Mouse (Mus musculus): ENCODE measurements at regions not wholly inside any gene's neighbourhood (a gene's known extent, or its start where the extent isn't known, plus 50 kb on each side); places are given as distances from the start of the nearest gene placed in this dataset.
A peak's percentile ranks its signal among the peaks of the same experiment; 100 is the strongest.

DNA sequence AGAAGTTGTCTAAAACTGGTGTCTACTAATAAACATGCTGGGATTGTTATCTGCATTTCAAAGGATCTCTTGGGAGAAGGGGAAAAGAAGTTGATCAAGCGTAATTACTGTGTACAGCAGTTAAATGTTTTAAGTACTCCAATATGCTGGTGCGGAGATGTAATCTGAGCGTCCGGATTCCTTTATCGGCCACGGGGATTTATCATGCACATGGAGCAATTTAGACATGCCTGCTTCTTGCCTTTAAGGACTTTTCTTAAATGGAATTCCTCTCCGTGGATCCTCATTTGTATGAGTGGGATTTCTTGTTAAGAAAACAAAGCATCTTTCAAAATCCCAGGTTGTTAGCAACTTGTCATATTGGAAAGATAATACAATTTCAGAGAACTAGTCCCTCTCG is 2468.0 kb upstream of the 5930422O12Rik start:
- Histone ChIP-seq H3K36me3 (no peaks in the 10 kb centered on the region), H3K4me2 (replicated peaks) (no peak overlapping the region), H3K27me3 (no peaks in the 10 kb centered on the region), H3K27ac (no peak overlapping the region), H3K4me1 (peaks cover 4% of the 10 kb centered on the region; the same call in 1 of the 2 replicates), H3K4me3 (no peak overlapping the region), H3K9ac (no peak overlapping the region), H3K9me3 (replicated peaks) (no peaks in the 10 kb centered on the region)
- 61% methylated on average over 8 of the region's 8 CpGs for WGBS
- ATAC-seq (ENCODE audit: low FRiP score), result no peak

DNA sequence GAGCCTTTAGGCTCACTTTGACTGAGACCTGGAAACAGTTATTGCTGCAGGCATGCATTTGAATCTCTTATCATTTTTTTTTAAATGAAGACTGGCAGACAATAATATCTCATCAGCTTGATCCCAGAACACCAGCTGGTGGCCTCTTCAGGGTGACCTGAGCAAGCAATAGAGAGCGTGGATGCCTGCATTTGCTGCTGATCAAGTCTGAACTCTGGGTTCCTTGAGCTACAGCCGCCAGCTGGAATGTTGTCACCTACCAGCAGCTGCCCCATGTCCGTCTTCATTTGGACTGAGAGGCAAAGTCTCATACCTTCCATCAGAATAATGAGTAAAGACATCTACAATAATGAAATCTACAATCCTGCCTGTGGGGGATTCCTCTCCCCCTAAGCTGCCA is 2466.3 kb upstream of the 5930422O12Rik start:
- Histone ChIP-seq H3K9me3 (replicated peaks) (no peaks in the 10 kb centered on the region), H3K27ac (no peak overlapping the region), H3K4me2 (replicated peaks) (no peak overlapping the region), H3K27me3 (no peaks in the 10 kb centered on the region), H3K36me3 (no peaks in the 10 kb centered on the region), H3K9ac (no peak overlapping the region), H3K4me1 (peaks cover 4% of the 10 kb centered on the region; the same call in 1 of the 2 replicates), H3K4me3 (no peak overlapping the region)
- WGBS, result 62% methylated on average over 3 of the region's 3 CpGs
- peak; percentile 67; the same call in 1 of the 2 replicates for ATAC-seq (ENCODE audit: low FRiP score)

GRCm38 (mm10) chr8:30982814-30983213 is 2445.7 kb upstream of the 5930422O12Rik start:
- Histone ChIP-seq H3K4me1 (no peaks in the 10 kb centered on the region), H3K27me3 (no peaks in the 10 kb centered on the region), H3K4me3 (no peak overlapping the region), H3K9me3 (replicated peaks) (no peaks in the 10 kb centered on the region), H3K36me3 (no peaks in the 10 kb centered on the region), H3K4me2 (replicated peaks) (no peak overlapping the region), H3K27ac (no peak overlapping the region), H3K9ac (no peak overlapping the region)
- ATAC-seq (ENCODE audit: low FRiP score), result no peak
- 86% methylated on average over 2 of the region's 2 CpGs for WGBS

- H3K27ac ChIP-seq, result no peak overlapping the region
- no peaks in the 10 kb centered on the region for H3K27me3 ChIP-seq
- H3K4me1 ChIP-seq, result no peaks in the 10 kb centered on the region
- no peak overlapping the region for H3K4me3 ChIP-seq
- H3K9me3 ChIP-seq (replicated peaks), result no peaks in the 10 kb centered on the region
- no peaks in the 10 kb centered on the region for H3K36me3 ChIP-seq
- WGBS, result 83% methylated on average over 5 of the region's 5 CpGs
- H3K9ac ChIP-seq, result no peak overlapping the region
- H3K4me2 ChIP-seq (replicated peaks), result no peak overlapping the region
- no peak for ATAC-seq (ENCODE audit: low FRiP score)
These were observed 2440.5 kb upstream of the 5930422O12Rik start for GRCm38 (mm10) chr8:30988051-30988450.

- Histone ChIP-seq H3K9me3 (replicated peaks) (no peaks in the 10 kb centered on the region; the same call in 1 of the 2 replicates), H3K4me3 (no peak overlapping the region), H3K27ac (no peak overlapping the region), H3K27me3 (no peaks in the 10 kb centered on the region), H3K4me1 (0 out of 2 replicates have a peak, but pooled peaks cover 3% of the 10 kb centered on the region), H3K36me3 (no peaks in the 10 kb centered on the region), H3K4me2 (replicated peaks) (no peak overlapping the region), H3K9ac (no peak overlapping the region)
- 66% methylated on average over 9 of the region's 9 CpGs for WGBS
- ATAC-seq (ENCODE audit: low FRiP score), result no peak
These were observed 2429.9 kb upstream of the 5930422O12Rik start for GRCm38 (mm10) chr8:30998657-30999056.

GRCm38 (mm10) chr8:31000120-31000519 is 2428.4 kb upstream of the 5930422O12Rik start:
- Histone ChIP-seq H3K27ac (no peak overlapping the region), H3K4me2 (replicated peaks) (no peak overlapping the region), H3K36me3 (no peaks in the 10 kb centered on the region), H3K4me1 (0 out of 2 replicates have a peak, but pooled peaks cover 3% of the 10 kb centered on the region), H3K4me3 (no peak overlapping the region), H3K9me3 (replicated peaks) (no peaks in the 10 kb centered on the region; the same call in 1 of the 2 replicates), H3K27me3 (no peaks in the 10 kb centered on the region), H3K9ac (no peak overlapping the region)
- WGBS, result 85% methylated on average over 6 of the region's 6 CpGs
- no peak; the same call in 1 of the 2 replicates for ATAC-seq (ENCODE audit: low FRiP score)

GRCm38 (mm10) chr8:31001980-31002730 is 2426.4 kb upstream of the 5930422O12Rik start:
- H3K27ac ChIP-seq, result no peak overlapping the region
- 0 out of 2 replicates have a peak, but pooled peaks cover 3% of the 10 kb centered on the region for H3K4me1 ChIP-seq
- 21% methylated on average over 5 of the region's 5 CpGs for WGBS
- no peak overlapping the region for H3K4me2 ChIP-seq (replicated peaks)
- no peaks in the 10 kb centered on the region for H3K36me3 ChIP-seq
- ATAC-seq (ENCODE audit: low FRiP score), result no peak
- no peak overlapping the region for H3K9ac ChIP-seq
- H3K9me3 ChIP-seq (replicated peaks), result no peaks in the 10 kb centered on the region; the same call in 1 of the 2 replicates
- H3K27me3 ChIP-seq, result no peaks in the 10 kb centered on the region
- no peak overlapping the region for H3K4me3 ChIP-seq

GRCm38 (mm10) chr8:31008309-31008708 is 2420.2 kb upstream of the 5930422O12Rik start:
- Histone ChIP-seq H3K27me3 (no peaks in the 10 kb centered on the region), H3K36me3 (no peaks in the 10 kb centered on the region), H3K4me3 (no peak overlapping the region), H3K27ac (no peak overlapping the region), H3K4me1 (no peaks in the 10 kb centered on the region), H3K9ac (no peak overlapping the region), H3K9me3 (replicated peaks) (no peaks in the 10 kb centered on the region; the same call in 1 of the 2 replicates), H3K4me2 (replicated peaks) (no peak overlapping the region)
- 61% methylated on average over 8 of the region's 8 CpGs for WGBS
- no peak for ATAC-seq (ENCODE audit: low FRiP score)

DNA sequence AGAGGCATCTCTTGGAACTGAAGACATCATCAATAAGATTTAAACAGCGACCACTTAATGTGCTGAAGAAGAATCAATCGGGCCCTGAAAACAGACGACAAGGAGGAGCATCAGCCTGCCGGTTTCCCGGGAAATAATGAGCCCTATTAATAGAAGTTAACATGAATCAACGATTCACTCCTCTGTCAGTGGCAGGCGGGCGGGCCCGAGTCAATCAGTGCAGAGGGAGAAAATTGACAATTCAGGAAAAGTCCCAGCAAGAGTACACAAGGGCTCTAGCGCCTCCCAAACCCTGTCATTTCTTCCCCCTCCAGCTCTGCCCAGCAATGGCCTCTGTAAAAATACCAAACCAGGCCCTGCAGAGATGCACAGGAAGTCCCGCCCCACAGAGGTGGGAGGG is 2416.4 kb upstream of the 5930422O12Rik start:
- Histone ChIP-seq H3K36me3 (no peaks in the 10 kb centered on the region), H3K27me3 (no peaks in the 10 kb centered on the region), H3K9ac (no peak overlapping the region), H3K4me1 (no peaks in the 10 kb centered on the region), H3K4me2 (replicated peaks) (no peak overlapping the region), H3K27ac (no peak overlapping the region), H3K9me3 (replicated peaks) (0 out of 2 replicates have a peak, but pooled peaks cover under 1% of the 10 kb centered on the region), H3K4me3 (no peak overlapping the region)
- no peak for ATAC-seq (ENCODE audit: low FRiP score)
- WGBS, result 67% methylated on average over 11 of the region's 11 CpGs

GRCm38 (mm10) chr8:31031721-31032591 is 2396.6 kb upstream of the 5930422O12Rik start:
- 6% methylated on average over 24 of the region's 24 CpGs for WGBS
- peak overlapping the region; percentile 27 for H3K9ac ChIP-seq
- H3K4me3 ChIP-seq, result peak overlapping the region; percentile 29
- peak overlapping the region; percentile 66 for H3K27ac ChIP-seq
- no peaks in the 10 kb centered on the region for H3K9me3 ChIP-seq (replicated peaks)
- H3K4me1 ChIP-seq, result peaks cover 11% of the 10 kb centered on the region
- no peaks in the 10 kb centered on the region for H3K36me3 ChIP-seq
- H3K4me2 ChIP-seq (replicated peaks), result peak overlapping the region; percentile 56
- no peaks in the 10 kb centered on the region for H3K27me3 ChIP-seq
- ATAC-seq (ENCODE audit: low FRiP score), result peak; percentile 90

DNA sequence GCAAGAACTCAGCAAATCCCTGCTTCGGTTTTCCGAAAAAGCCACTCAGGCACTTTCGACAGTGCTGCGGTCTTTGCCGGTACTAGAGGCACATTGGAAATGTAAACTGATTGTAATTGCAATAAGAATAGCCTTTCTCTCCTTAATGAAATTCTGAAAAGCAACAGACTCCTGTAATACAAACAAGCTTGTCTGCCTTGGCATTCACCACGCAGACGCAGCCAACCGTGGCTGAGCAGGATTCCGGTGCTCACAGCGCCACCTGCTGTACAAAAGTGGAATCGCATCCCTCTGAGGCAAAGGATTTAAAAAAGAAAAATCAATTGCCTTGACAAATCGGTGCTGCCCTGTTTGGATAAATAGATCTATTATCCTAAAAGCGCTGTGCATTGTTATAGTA is 2395.2 kb upstream of the 5930422O12Rik start:
- Histone ChIP-seq H3K4me1 (peaks cover 19% of the 10 kb centered on the region), H3K36me3 (no peaks in the 10 kb centered on the region), H3K27ac (0 out of 2 replicates have a peak overlapping the region, but pooled peaks have one; percentile 55), H3K9ac (no peak overlapping the region), H3K9me3 (replicated peaks) (no peaks in the 10 kb centered on the region), H3K4me2 (replicated peaks) (peak overlapping the region; percentile 49), H3K27me3 (no peaks in the 10 kb centered on the region), H3K4me3 (peak overlapping the region; percentile 34)
- ATAC-seq (ENCODE audit: low FRiP score), result peak; percentile 41
- 2% methylated on average over 13 of the region's 13 CpGs for WGBS

GRCm38 (mm10) chr8:31036892-31037291 is 2391.6 kb upstream of the 5930422O12Rik start:
- H3K9me3 ChIP-seq (replicated peaks), result no peaks in the 10 kb centered on the region
- no peak for ATAC-seq (ENCODE audit: low FRiP score)
- no peak overlapping the region for H3K4me3 ChIP-seq
- no peak overlapping the region for H3K9ac ChIP-seq
- H3K27me3 ChIP-seq, result no peaks in the 10 kb centered on the region
- 53% methylated on average over 2 of the region's 2 CpGs for WGBS
- H3K4me2 ChIP-seq (replicated peaks), result no peak overlapping the region
- H3K36me3 ChIP-seq, result no peaks in the 10 kb centered on the region
- peaks cover 18% of the 10 kb centered on the region for H3K4me1 ChIP-seq
- H3K27ac ChIP-seq, result peak overlapping the region; percentile 48; the same call in 1 of the 2 replicates
